Mouse (Mus musculus): ENCODE data around the gene Nol11. TPM values are rescaled to one million over a fixed set of nuclear protein-coding genes. Genes with fewer than 3 reads are reported as not detected.
"Not testable (repeated sequence)": the region's sequence is repeated elsewhere in the genome, so short reads cannot be mapped to it uniquely, and the experiment has no call there.

Nol11 gene
- polyA plus RNA-seq, 1 experiment from 2014 or later = 62.8 TPM

GRCm38 (mm10) chr11:107130879-107131748 is 58.1 kb downstream of the Nol11 start:
- Histone ChIP-seq H3K4me1 (replicated peaks; ENCODE audit: control insufficient read depth, insufficient read depth, low read length) (peaks cover 17% of the 10 kb centered on the region), H3K27ac (ENCODE audit: low read depth, low read length) (peak overlapping the region; percentile 98), H3K9me3 (ENCODE audit: control insufficient read depth, low read length) (no peaks in the 10 kb centered on the region), H3K36me3 (ENCODE audit: control insufficient read depth, insufficient read depth, low read length) (no peaks in the 10 kb centered on the region), H3K9ac (ENCODE audit: low read depth, low read length) (peak overlapping the region; percentile 98), H3K4me2 (peak overlapping the region; percentile 86), H3K4me3 (ENCODE audit: low read depth, low read length) (peak overlapping the region; percentile 95), H3K27me3 (replicated peaks; ENCODE audit: control insufficient read depth, insufficient read depth, low read length) (no peaks in the 10 kb centered on the region)
- peak; percentile 79 for DNase-seq (ENCODE audit: low spot score)
- under 1% methylated on average over 57 of the region's 65 CpGs for WGBS
- peak; percentile 48 for ATAC-seq (replicated peaks; ENCODE audit: low FRiP score)

GRCm38 (mm10) chr11:107130221-107130788 is 58.9 kb downstream of the Nol11 start:
- H3K4me1 ChIP-seq (replicated peaks; ENCODE audit: control insufficient read depth, insufficient read depth, low read length) = peaks cover 20% of the 10 kb centered on the region
- no peak for DNase-seq (ENCODE audit: low spot score)

GRCm38 (mm10) chr11:107129641-107130040 is 59.5 kb downstream of the Nol11 start:
- Histone ChIP-seq H3K4me1 (replicated peaks; ENCODE audit: control insufficient read depth, insufficient read depth, low read length) (peaks cover 25% of the 10 kb centered on the region), H3K36me3 (ENCODE audit: control insufficient read depth, insufficient read depth, low read length) (no peaks in the 10 kb centered on the region), H3K4me2 (peak overlapping the region; percentile 86), H3K9me3 (ENCODE audit: control insufficient read depth, low read length) (no peaks in the 10 kb centered on the region), H3K4me3 (ENCODE audit: low read depth, low read length) (peak overlapping the region; percentile 95), H3K9ac (ENCODE audit: low read depth, low read length) (0 out of 2 replicates have a peak overlapping the region, but pooled peaks have one; percentile 31), H3K27me3 (replicated peaks; ENCODE audit: control insufficient read depth, insufficient read depth, low read length) (no peaks in the 10 kb centered on the region), H3K27ac (ENCODE audit: low read depth, low read length) (no peak overlapping the region)
- ATAC-seq (replicated peaks; ENCODE audit: low FRiP score) (no peak), DNase-seq (ENCODE audit: low spot score) (no peak)
- 29% methylated on average over 2 of the region's 2 CpGs for whole genome bisulfite sequencing

More at GRCm38 (mm10) chr11:107130221-107130788, 58.9 kb downstream of the Nol11 start:
- Histone ChIP-seq H3K27ac (ENCODE audit: low read depth, low read length) (peak overlapping the region; percentile 98; the same call in 1 of the 2 replicates), H3K4me3 (ENCODE audit: low read depth, low read length) (peak overlapping the region; percentile 95), H3K9me3 (ENCODE audit: control insufficient read depth, low read length) (no peaks in the 10 kb centered on the region), H3K27me3 (replicated peaks; ENCODE audit: control insufficient read depth, insufficient read depth, low read length) (no peaks in the 10 kb centered on the region), H3K36me3 (ENCODE audit: control insufficient read depth, insufficient read depth, low read length) (no peaks in the 10 kb centered on the region), H3K4me2 (peak overlapping the region; percentile 86), H3K9ac (ENCODE audit: low read depth, low read length) (peak overlapping the region; percentile 98)
- ATAC-seq (replicated peaks; ENCODE audit: low FRiP score) = no peak
- WGBS = 2% methylated on average over 18 of the region's 18 CpGs

GRCm38 (mm10) chr11:107126716-107127115 is 62.5 kb downstream of the Nol11 start:
- H3K4me3 ChIP-seq (ENCODE audit: low read depth, low read length); H3K27me3 ChIP-seq (replicated peaks; ENCODE audit: control insufficient read depth, insufficient read depth, low read length); H3K27ac ChIP-seq (ENCODE audit: low read depth, low read length); H3K4me2 ChIP-seq; H3K9ac ChIP-seq (ENCODE audit: low read depth, low read length); ATAC-seq (replicated peaks; ENCODE audit: low FRiP score); H3K36me3 ChIP-seq (ENCODE audit: control insufficient read depth, insufficient read depth, low read length); DNase-seq (ENCODE audit: low spot score); H3K9me3 ChIP-seq (ENCODE audit: control insufficient read depth, low read length): not testable (repeated sequence)
- peaks cover 30% of the 10 kb centered on the region for H3K4me1 ChIP-seq (replicated peaks; ENCODE audit: control insufficient read depth, insufficient read depth, low read length)
- WGBS = 94% methylated on average over 1 of the region's 2 CpGs

- 79% methylated on average over 4 of the region's 4 CpGs for WGBS
- Histone ChIP-seq H3K9ac (ENCODE audit: low read depth, low read length) (no peak overlapping the region), H3K27ac (ENCODE audit: low read depth, low read length) (no peak overlapping the region), H3K4me1 (replicated peaks; ENCODE audit: control insufficient read depth, insufficient read depth, low read length) (peaks cover 29% of the 10 kb centered on the region), H3K9me3 (ENCODE audit: control insufficient read depth, low read length) (no peaks in the 10 kb centered on the region), H3K27me3 (replicated peaks; ENCODE audit: control insufficient read depth, insufficient read depth, low read length) (no peaks in the 10 kb centered on the region), H3K4me2 (peak overlapping the region; percentile 40; the same call in 1 of the 2 replicates), H3K36me3 (ENCODE audit: control insufficient read depth, insufficient read depth, low read length) (no peaks in the 10 kb centered on the region), H3K4me3 (ENCODE audit: low read depth, low read length) (no peak overlapping the region)
- DNase-seq (ENCODE audit: low spot score) (no peak), ATAC-seq (replicated peaks; ENCODE audit: low FRiP score) (no peak)
These were observed 64.2 kb downstream of the Nol11 start for GRCm38 (mm10) chr11:107125011-107125410.

- Histone ChIP-seq H3K27me3 (replicated peaks; ENCODE audit: control insufficient read depth, insufficient read depth, low read length) (no peaks in the 10 kb centered on the region), H3K4me1 (replicated peaks; ENCODE audit: control insufficient read depth, insufficient read depth, low read length) (peaks cover 23% of the 10 kb centered on the region), H3K4me2 (peak overlapping the region; percentile 40), H3K9ac (ENCODE audit: low read depth, low read length) (no peak overlapping the region), H3K4me3 (ENCODE audit: low read depth, low read length) (no peak overlapping the region), H3K9me3 (ENCODE audit: control insufficient read depth, low read length) (no peaks in the 10 kb centered on the region), H3K36me3 (ENCODE audit: control insufficient read depth, insufficient read depth, low read length) (no peaks in the 10 kb centered on the region), H3K27ac (ENCODE audit: low read depth, low read length) (no peak overlapping the region)
- ATAC-seq (replicated peaks; ENCODE audit: low FRiP score) (peak; percentile 39), DNase-seq (ENCODE audit: low spot score) (no peak)
- 28% methylated on average over 7 of the region's 7 CpGs for whole genome bisulfite sequencing
These were observed 64.9 kb downstream of the Nol11 start for GRCm38 (mm10) chr11:107124327-107124731.

GRCm38 (mm10) chr11:107117789-107118188 is 71.4 kb downstream of the Nol11 start:
- no peaks in the 10 kb centered on the region for H3K27me3 ChIP-seq (replicated peaks; ENCODE audit: control insufficient read depth, insufficient read depth, low read length)
- no peak overlapping the region for H3K4me2 ChIP-seq
- H3K9me3 ChIP-seq (ENCODE audit: control insufficient read depth, low read length) = no peaks in the 10 kb centered on the region
- no peak overlapping the region for H3K27ac ChIP-seq (ENCODE audit: low read depth, low read length)
- 84% methylated on average over 12 of the region's 12 CpGs for WGBS
- no peak for DNase-seq (ENCODE audit: low spot score)
- ATAC-seq (replicated peaks; ENCODE audit: low FRiP score) = no peak
- no peak overlapping the region for H3K9ac ChIP-seq (ENCODE audit: low read depth, low read length)
- H3K36me3 ChIP-seq (ENCODE audit: control insufficient read depth, insufficient read depth, low read length) = no peaks in the 10 kb centered on the region
- H3K4me1 ChIP-seq (replicated peaks; ENCODE audit: control insufficient read depth, insufficient read depth, low read length) = peaks cover 10% of the 10 kb centered on the region; the same call in 1 of the 2 replicates
- no peak overlapping the region for H3K4me3 ChIP-seq (ENCODE audit: low read depth, low read length)
